Mouse (Mus musculus) testis, adult 2 months (tissue): ENCODE measurements around the gene Nacc2.

Source experiments
- CTCF ChIP-seq: fragments of 200-500 bp; IDR thresholded peaks from 2 replicates; pipeline ENCODE4 v1.5.1; 2012; ENCODE audit warnings: low read depth, mild to moderate bottlenecking, inconsistent platforms, low read length, moderate library complexity; ENCODE audit not compliant: control insufficient read depth, insufficient read depth, insufficient replicate concordance
- POLR2A ChIP-seq: fragments of 200-500 bp; IDR thresholded peaks from 2 replicates; pipeline ENCODE4 v1.6.1; 2012; ENCODE audit warnings: low read depth, mild to moderate bottlenecking, inconsistent platforms, low read length, moderate library complexity; ENCODE audit not compliant: control insufficient read depth

- TF ChIP-seq CTCF (no peak), POLR2A (no peak)
Measured at GRCm38 (mm10) chr2:26066527-26066926, 56.5 kb downstream of the Nacc2 start.
